Mouse (Mus musculus) heart, postnatal 0 days (tissue): ENCODE data around the gene Pth1r. TPM values are rescaled to one million over a fixed set of nuclear protein-coding genes. Genes with fewer than 3 reads are reported as not detected.

Experiments used
- ATAC-seq: fragments of 200-750 bp; cut with Nextera tagmentation; 2 replicates; pipeline ENCODE4 v1.8.0; 2017; ENCODE audit warnings: low read depth, moderate number of reproducible peaks, moderate library complexity; ENCODE audit not compliant: insufficient read depth
- DNase-seq: peaks from one replicate; pipeline ENCODE4 v3.0.0-alpha.2; 2016; ENCODE audit warnings: low spot score
- H3K27ac ChIP-seq: fragments of 300-500 bp; sonication (generic); 2 replicates; pipeline ENCODE4 v1.5.1; 2014; ENCODE audit warnings: low read depth, mild to moderate bottlenecking
- H3K27me3 ChIP-seq: fragments of 300-500 bp; sonication (generic); 2 replicates; pipeline ENCODE4 v1.6.1; 2014; ENCODE audit warnings: low read length, mixed read lengths; ENCODE audit not compliant: control insufficient read depth, insufficient read depth
- H3K36me3 ChIP-seq: fragments of 300-500 bp; sonication (generic); replicated peaks from 2 replicates; pipeline ENCODE4 v1.6.1; 2014; ENCODE audit warnings: low read length, mixed read lengths; ENCODE audit not compliant: control insufficient read depth, insufficient read depth
- H3K4me1 ChIP-seq: fragments of 300-500 bp; sonication (generic); 2 replicates; pipeline ENCODE4 v1.6.1; 2014; ENCODE audit warnings: antibody characterized with exemption; ENCODE audit not compliant: control insufficient read depth, insufficient read depth
- H3K4me2 ChIP-seq: fragments of 300-500 bp; sonication (generic); 2 replicates; pipeline ENCODE4 v1.6.1; 2014; ENCODE audit warnings: low read depth, mild to moderate bottlenecking, low read length, moderate library complexity
- H3K4me3 ChIP-seq: fragments of 300-500 bp; sonication (generic); 2 replicates; pipeline ENCODE4 v1.5.1; 2014; ENCODE audit warnings: low read depth, low read length
- H3K9ac ChIP-seq: fragments of 300-500 bp; sonication (generic); replicated peaks from 2 replicates; pipeline ENCODE4 v1.6.1; 2014; ENCODE audit warnings: low read depth, low read length, mixed read lengths
- H3K9me3 ChIP-seq: fragments of 300-500 bp; sonication (generic); replicated peaks from 2 replicates; pipeline ENCODE4 v1.6.1; 2016; ENCODE audit warnings: low read length; ENCODE audit not compliant: control insufficient read depth
- CTCF ChIP-seq: IDR thresholded peaks from 2 replicates; pipeline ENCODE4 v1.5.1; 2016; ENCODE audit warnings: antibody characterized with exemption, control low read depth, low read depth
- EP300 ChIP-seq: IDR thresholded peaks from 2 replicates; pipeline ENCODE4 v1.6.1; 2016; ENCODE audit warnings: antibody characterized with exemption, low read depth
- WGBS: fragments of 180-500 bp; shearing (Covaris S2); extraction: QIAGEN DNeasy Blood & Tissue Kit; methylation state at CpG from one replicate; pipeline ENCODE4 v1.1.7; 2014; 5-methylcytosine and 5-hydroxymethylcytosine counted together
- polyA plus RNA-seq: library from polyadenylated mRNA; unstranded; fragments of >200 nt; fragmentation: Nextera tagmentation; extraction: Ambion mirVana; gene quantifications from 2 replicates; pipeline ENCODE4 v1.2.1, GENCODE M21; 2015
- total RNA-seq: library from RNA; depleted of rRNA; stranded (reverse); fragments of >200 nt; gene quantifications from 2 replicates; pipeline ENCODE4 v1.2.3, GENCODE M21; 2014; ENCODE audit warnings: low replicate concordance

The Pth1r gene
- total and polyA plus RNA-seq, 2 experiments from 2014 or later: 12.0 to 41.8 TPM

- no peaks in the 10 kb centered on the region for H3K9me3 ChIP-seq
- no peak overlapping the region for H3K27ac ChIP-seq
- no peak overlapping the region for H3K4me3 ChIP-seq
- DNase-seq (no peak), ATAC-seq (no peak)
- TF ChIP-seq EP300: no peak
- TF ChIP-seq CTCF: peak; percentile 51
- H3K4me1 ChIP-seq: no peaks in the 10 kb centered on the region
- no peak overlapping the region for H3K9ac ChIP-seq
- 53% methylated on average over 1 of the region's 1 CpGs for WGBS
- peaks cover 34% of the 10 kb centered on the region for H3K36me3 ChIP-seq
- H3K27me3 ChIP-seq: no peaks in the 10 kb centered on the region
- H3K4me2 ChIP-seq: no peak overlapping the region
Observed at GRCm38 (mm10) chr9:110715426-110715825, 31.5 kb downstream of the Pth1r start.

- Histone ChIP-seq H3K9ac (no peak overlapping the region), H3K4me2 (no peak overlapping the region), H3K4me3 (no peak overlapping the region), H3K4me1 (no peaks in the 10 kb centered on the region), H3K9me3 (no peaks in the 10 kb centered on the region), H3K36me3 (peaks cover 37% of the 10 kb centered on the region), H3K27ac (no peak overlapping the region), H3K27me3 (no peaks in the 10 kb centered on the region)
- WGBS: 77% methylated on average over 1 of the region's 1 CpGs
- no peak for DNase-seq
- ATAC-seq: no peak
- TF ChIP-seq CTCF: no peak
- TF ChIP-seq EP300: no peak
Observed at GRCm38 (mm10) chr9:110713389-110713788, 33.6 kb downstream of the Pth1r start.

GRCm38 (mm10) chr9:110712545-110712944, 34.4 kb downstream of the Pth1r start:
- ATAC-seq (no peak), DNase-seq (no peak)
- H3K4me3 ChIP-seq: no peak overlapping the region
- TF ChIP-seq EP300: no peak
- H3K27ac ChIP-seq: no peak overlapping the region
- H3K9me3 ChIP-seq: no peaks in the 10 kb centered on the region
- H3K4me1 ChIP-seq: no peaks in the 10 kb centered on the region
- 85% methylated on average over 4 of the region's 4 CpGs for WGBS
- H3K4me2 ChIP-seq: no peak overlapping the region
- H3K9ac ChIP-seq: no peak overlapping the region
- peaks cover 37% of the 10 kb centered on the region for H3K36me3 ChIP-seq
- no peaks in the 10 kb centered on the region for H3K27me3 ChIP-seq

- WGBS: 90% methylated on average over 6 of the region's 6 CpGs
- DNase-seq (no peak), ATAC-seq (no peak)
- Histone ChIP-seq H3K4me2 (no peak overlapping the region), H3K9ac (no peak overlapping the region), H3K27ac (no peak overlapping the region), H3K4me3 (no peak overlapping the region), H3K9me3 (no peaks in the 10 kb centered on the region), H3K27me3 (no peaks in the 10 kb centered on the region), H3K4me1 (no peaks in the 10 kb centered on the region), H3K36me3 (peaks cover 37% of the 10 kb centered on the region)
- TF ChIP-seq CTCF: no peak
- no peak for TF ChIP-seq EP300
Observed at GRCm38 (mm10) chr9:110711996-110712395, 34.9 kb downstream of the Pth1r start.

GRCm38 (mm10) chr9:110711532-110711931, 35.4 kb downstream of the Pth1r start:
- Histone ChIP-seq H3K9me3 (no peaks in the 10 kb centered on the region), H3K27ac (no peak overlapping the region), H3K36me3 (peaks cover 37% of the 10 kb centered on the region), H3K27me3 (no peaks in the 10 kb centered on the region), H3K4me2 (no peak overlapping the region), H3K4me1 (no peaks in the 10 kb centered on the region), H3K9ac (no peak overlapping the region), H3K4me3 (no peak overlapping the region)
- 96% methylated on average over 1 of the region's 1 CpGs for WGBS
- TF ChIP-seq EP300: no peak
- TF ChIP-seq CTCF: no peak
- ATAC-seq (no peak), DNase-seq (no peak)

- ATAC-seq: peak; percentile 85
- Histone ChIP-seq H3K4me3 (peak overlapping the region; percentile 35), H3K9me3 (no peaks in the 10 kb centered on the region), H3K27ac (no peak overlapping the region), H3K9ac (peak overlapping the region; percentile 9; the same call in 1 of the 2 replicates), H3K27me3 (no peaks in the 10 kb centered on the region), H3K4me2 (peak overlapping the region; percentile 43), H3K4me1 (no peaks in the 10 kb centered on the region), H3K36me3 (peaks cover 31% of the 10 kb centered on the region)
- DNase-seq: peak; percentile 81
- peak; percentile 97 for TF ChIP-seq CTCF
- TF ChIP-seq EP300: no peak
- 32% methylated on average over 5 of the region's 5 CpGs for WGBS
Observed at GRCm38 (mm10) chr9:110709640-110710258, 37.2 kb downstream of the Pth1r start.
